Mouse (Mus musculus): ENCODE data around the gene Dgke. TPM values are rescaled to one million over a fixed set of nuclear protein-coding genes. Genes with fewer than 3 reads are reported as not detected.
"Not testable (repeated sequence)": the region's sequence is repeated elsewhere in the genome, so short reads cannot be mapped to it uniquely, and the experiment has no call there.

Dgke gene
- polyA plus RNA-seq, 1 experiment from 2014 or later, result 4.5 TPM

DNA sequence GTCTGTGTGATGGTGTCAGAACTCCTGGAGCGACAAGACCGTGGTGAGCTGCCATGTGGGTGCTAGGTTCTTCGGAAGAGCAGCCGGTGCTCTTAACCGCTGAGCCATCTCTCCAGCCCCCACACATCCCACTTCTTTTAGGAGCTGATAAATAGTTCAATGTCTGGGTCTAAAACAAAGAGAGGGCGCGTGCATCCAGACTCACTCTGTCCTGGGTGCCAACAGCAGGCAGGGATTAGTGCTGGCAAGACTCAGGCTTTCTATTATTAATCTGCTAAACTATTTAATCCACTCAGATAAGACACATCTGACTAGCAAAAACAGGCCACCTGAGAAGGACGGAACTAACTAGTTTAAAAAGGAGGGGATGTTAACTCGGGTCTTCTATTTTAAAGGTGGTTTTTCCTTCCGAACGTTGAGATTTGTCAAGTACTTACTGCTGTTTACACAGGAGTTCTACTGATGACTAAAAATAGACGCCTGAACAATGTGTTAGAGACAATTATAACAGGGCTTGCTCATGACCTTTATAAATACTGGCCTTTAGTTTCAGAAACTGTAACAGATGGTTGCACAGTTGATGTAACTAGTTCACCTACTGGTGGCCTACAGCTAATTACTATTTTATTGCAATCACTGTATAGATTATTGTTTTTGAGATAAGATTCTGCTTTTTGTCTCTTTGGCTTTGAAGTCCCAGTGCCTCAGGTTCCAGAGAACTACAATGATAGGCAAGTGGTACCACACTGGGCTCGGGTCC, 10.5 kb downstream of the Dgke start:
- Histone ChIP-seq H3K9ac (ENCODE audit: low read length) (no peak overlapping the region), H3K4me1 (replicated peaks; ENCODE audit: control insufficient read depth, insufficient read depth, low read length) (peaks cover 26% of the 10 kb centered on the region), H3K27ac (ENCODE audit: low read length) (no peak overlapping the region), H3K4me2 (ENCODE audit: low read depth, low read length) (no peak overlapping the region), H3K4me3 (ENCODE audit: low read length) (no peak overlapping the region), H3K36me3 (ENCODE audit: control insufficient read depth, insufficient read depth, low read length) (peaks cover 3% of the 10 kb centered on the region; the same call in 1 of the 2 replicates), H3K9me3 (ENCODE audit: control insufficient read depth, low read length) (no peaks in the 10 kb centered on the region), H3K27me3 (ENCODE audit: control insufficient read depth, insufficient read depth, low read depth, low read length) (no peaks in the 10 kb centered on the region)
- WGBS, result 56% methylated on average over 13 of the region's 13 CpGs
- ATAC-seq (ENCODE audit: low read depth), result no peak

DNA sequence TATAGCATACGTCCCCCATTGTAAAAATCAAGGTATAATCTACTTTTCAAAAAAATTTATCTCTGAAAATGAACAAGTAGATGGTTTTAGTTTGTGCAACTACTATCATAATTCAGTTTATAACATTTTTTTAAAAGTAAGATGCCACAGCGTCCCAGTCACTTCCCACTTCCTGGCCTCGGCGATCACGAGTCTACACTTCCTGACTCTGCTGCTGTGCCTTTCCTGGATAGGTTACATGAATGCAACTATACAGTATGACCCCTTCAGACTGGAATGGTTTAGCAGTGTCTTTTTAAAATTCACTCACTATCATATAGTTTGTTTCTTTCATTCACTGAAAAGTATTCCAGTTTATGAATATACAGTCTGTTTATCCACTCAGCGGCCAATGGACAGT, 14.9 kb downstream of the Dgke start:
- H3K4me1 ChIP-seq (replicated peaks; ENCODE audit: control insufficient read depth, insufficient read depth, low read length), result peaks cover 11% of the 10 kb centered on the region
- H3K4me3 ChIP-seq (ENCODE audit: low read length), result no peak overlapping the region
- no peak for ATAC-seq (ENCODE audit: low read depth)
- H3K9me3 ChIP-seq (ENCODE audit: control insufficient read depth, low read length), result no peaks in the 10 kb centered on the region
- H3K27me3 ChIP-seq (ENCODE audit: control insufficient read depth, insufficient read depth, low read depth, low read length), result no peaks in the 10 kb centered on the region
- WGBS, result 83% methylated on average over 6 of the region's 6 CpGs
- H3K4me2 ChIP-seq (ENCODE audit: low read depth, low read length), result no peak overlapping the region
- no peak overlapping the region for H3K9ac ChIP-seq (ENCODE audit: low read length)
- no peak overlapping the region for H3K27ac ChIP-seq (ENCODE audit: low read length)
- H3K36me3 ChIP-seq (ENCODE audit: control insufficient read depth, insufficient read depth, low read length), result peaks cover 14% of the 10 kb centered on the region

DNA sequence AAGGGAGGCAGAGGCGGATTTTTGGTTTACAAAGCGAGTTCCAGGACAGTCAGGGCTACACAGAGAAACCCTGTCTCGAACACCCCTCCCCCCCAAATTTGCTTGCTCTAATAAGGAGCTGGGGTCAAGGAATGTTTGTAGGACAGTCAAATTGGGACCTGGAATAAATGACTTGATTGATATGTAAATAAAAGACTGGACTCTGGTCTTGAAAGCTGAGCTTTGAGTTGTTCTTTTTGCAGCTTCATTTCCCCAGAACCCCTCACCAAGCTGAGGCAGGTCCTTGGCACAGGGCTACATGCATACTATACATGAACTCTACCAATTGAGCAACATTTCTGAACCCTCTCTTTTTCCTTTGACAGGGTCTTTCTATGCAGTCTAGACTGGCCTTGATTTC, 20.6 kb downstream of the Dgke start:
- Histone ChIP-seq H3K27me3 (ENCODE audit: control insufficient read depth, insufficient read depth, low read depth, low read length) (no peaks in the 10 kb centered on the region), H3K4me2 (ENCODE audit: low read depth, low read length) (no peak overlapping the region), H3K4me1 (replicated peaks; ENCODE audit: control insufficient read depth, insufficient read depth, low read length) (no peaks in the 10 kb centered on the region), H3K36me3 (ENCODE audit: control insufficient read depth, insufficient read depth, low read length) (peaks cover 36% of the 10 kb centered on the region), H3K9ac (ENCODE audit: low read length) (no peak overlapping the region), H3K27ac (ENCODE audit: low read length) (no peak overlapping the region), H3K4me3 (ENCODE audit: low read length) (no peak overlapping the region), H3K9me3 (ENCODE audit: control insufficient read depth, low read length) (no peaks in the 10 kb centered on the region)
- 90% methylated on average over 3 of the region's 3 CpGs for WGBS
- ATAC-seq (ENCODE audit: low read depth), result no peak

DNA sequence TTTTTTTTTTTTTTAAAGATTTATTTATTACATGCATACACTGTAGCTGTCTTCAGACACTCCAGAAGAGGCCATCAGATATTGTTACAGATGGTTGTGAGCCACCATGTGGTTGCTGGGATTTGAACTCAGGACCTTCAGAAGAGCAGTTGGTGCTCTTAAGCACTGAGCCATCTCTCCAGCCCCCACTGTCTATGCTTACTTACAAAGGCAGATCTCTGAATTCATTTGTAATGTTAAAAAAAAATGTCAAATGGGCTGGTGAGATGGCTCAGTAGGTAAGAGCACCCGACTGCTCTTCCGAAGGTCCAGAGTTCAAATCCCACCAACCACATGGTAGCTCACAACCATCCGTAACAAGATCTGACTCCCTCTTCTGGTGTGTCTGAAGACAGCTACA, 21.1 kb downstream of the Dgke start:
- H3K27ac ChIP-seq (ENCODE audit: low read length); H3K9me3 ChIP-seq (ENCODE audit: control insufficient read depth, low read length); H3K27me3 ChIP-seq (ENCODE audit: control insufficient read depth, insufficient read depth, low read depth, low read length); H3K4me1 ChIP-seq (replicated peaks; ENCODE audit: control insufficient read depth, insufficient read depth, low read length); H3K4me3 ChIP-seq (ENCODE audit: low read length); ATAC-seq (ENCODE audit: low read depth); H3K9ac ChIP-seq (ENCODE audit: low read length); H3K4me2 ChIP-seq (ENCODE audit: low read depth, low read length): not testable (repeated sequence)
- 97% methylated on average over 3 of the region's 3 CpGs for WGBS
- peaks cover 39% of the 10 kb centered on the region for H3K36me3 ChIP-seq (ENCODE audit: control insufficient read depth, insufficient read depth, low read length)

DNA sequence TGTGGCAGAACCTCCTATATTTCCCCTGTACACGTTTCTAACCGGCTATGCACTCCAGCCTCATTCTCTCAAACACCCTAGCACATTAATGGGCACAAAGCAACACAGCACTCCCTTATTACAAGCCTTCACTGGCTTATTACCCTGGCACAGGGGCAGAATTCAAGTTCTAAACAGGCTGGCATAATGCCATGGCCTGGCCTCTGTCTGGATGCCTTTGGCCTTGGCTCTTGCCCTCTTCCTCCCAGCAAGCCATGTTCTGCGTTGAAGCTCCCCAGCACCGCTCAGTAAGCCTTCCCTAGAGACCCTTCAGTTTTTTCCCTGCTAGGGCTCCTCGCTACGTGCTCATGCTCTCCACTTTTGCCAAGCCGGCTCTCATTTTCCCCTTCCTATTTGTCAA, 23.6 kb downstream of the Dgke start:
- H3K4me2 ChIP-seq (ENCODE audit: low read depth, low read length), result no peak overlapping the region
- 91% methylated on average over 7 of the region's 7 CpGs for WGBS
- no peak overlapping the region for H3K4me3 ChIP-seq (ENCODE audit: low read length)
- no peaks in the 10 kb centered on the region for H3K4me1 ChIP-seq (replicated peaks; ENCODE audit: control insufficient read depth, insufficient read depth, low read length)
- no peak overlapping the region for H3K27ac ChIP-seq (ENCODE audit: low read length)
- no peak overlapping the region for H3K9ac ChIP-seq (ENCODE audit: low read length)
- peaks cover 42% of the 10 kb centered on the region for H3K36me3 ChIP-seq (ENCODE audit: control insufficient read depth, insufficient read depth, low read length)
- ATAC-seq (ENCODE audit: low read depth), result no peak
- H3K27me3 ChIP-seq (ENCODE audit: control insufficient read depth, insufficient read depth, low read depth, low read length), result no peaks in the 10 kb centered on the region
- no peaks in the 10 kb centered on the region for H3K9me3 ChIP-seq (ENCODE audit: control insufficient read depth, low read length)

DNA sequence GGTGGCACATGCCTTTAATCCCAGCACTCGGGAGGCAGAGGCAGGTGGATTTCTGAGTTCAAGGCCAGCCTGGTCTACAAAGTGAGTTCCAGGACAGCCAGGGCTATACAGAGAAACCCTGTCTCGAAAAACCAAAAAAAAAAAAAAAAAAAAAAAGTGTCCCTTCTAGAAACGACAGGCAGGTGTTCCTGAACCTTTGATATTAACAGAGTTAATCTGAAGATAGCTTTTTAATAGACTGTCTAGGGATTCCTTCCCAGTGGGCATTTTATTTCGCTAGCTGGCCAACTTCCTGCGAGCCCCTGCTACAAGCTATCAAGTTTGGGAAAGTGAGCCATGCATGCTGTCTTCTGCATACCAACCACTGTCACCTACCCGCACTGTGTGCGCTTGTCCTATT, 25.6 kb downstream of the Dgke start:
- H3K36me3 ChIP-seq (ENCODE audit: control insufficient read depth, insufficient read depth, low read length), result peaks cover 37% of the 10 kb centered on the region
- 88% methylated on average over 6 of the region's 7 CpGs for WGBS

DNA sequence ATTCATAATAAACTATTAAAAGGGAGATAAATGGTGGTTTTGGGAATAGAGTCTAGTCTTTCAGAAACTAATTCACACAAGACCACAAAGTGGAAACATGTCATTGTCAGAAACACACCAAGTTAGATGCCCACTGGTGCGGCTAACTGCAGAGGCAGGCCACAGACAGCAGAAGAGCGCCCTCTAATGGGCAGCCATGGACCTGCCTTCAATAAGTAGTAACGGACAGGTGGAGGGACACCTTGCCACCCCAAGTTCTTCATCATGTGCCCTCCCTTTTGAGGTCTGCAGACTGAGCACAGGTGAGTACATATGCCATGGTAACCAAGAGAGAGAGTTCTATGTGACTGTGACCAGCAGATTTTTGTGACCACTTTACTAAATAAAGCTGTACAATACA, 27.3 kb downstream of the Dgke start:
- no peaks in the 10 kb centered on the region for H3K4me1 ChIP-seq (replicated peaks; ENCODE audit: control insufficient read depth, insufficient read depth, low read length)
- no peak overlapping the region for H3K27ac ChIP-seq (ENCODE audit: low read length)
- no peak for ATAC-seq (ENCODE audit: low read depth)
- no peak overlapping the region for H3K4me3 ChIP-seq (ENCODE audit: low read length)
- H3K36me3 ChIP-seq (ENCODE audit: control insufficient read depth, insufficient read depth, low read length), result peaks cover 21% of the 10 kb centered on the region
- H3K4me2 ChIP-seq (ENCODE audit: low read depth, low read length), result no peak overlapping the region
- H3K9me3 ChIP-seq (ENCODE audit: control insufficient read depth, low read length), result no peaks in the 10 kb centered on the region
- 29% methylated on average over 3 of the region's 3 CpGs for WGBS
- no peaks in the 10 kb centered on the region for H3K27me3 ChIP-seq (ENCODE audit: control insufficient read depth, insufficient read depth, low read depth, low read length)
- no peak overlapping the region for H3K9ac ChIP-seq (ENCODE audit: low read length)

More for the DNA sequence above, 25.6 kb downstream of the Dgke start:
- not testable (repeated sequence) for H3K9me3 ChIP-seq (ENCODE audit: control insufficient read depth, low read length); H3K27ac ChIP-seq (ENCODE audit: low read length); ATAC-seq (ENCODE audit: low read depth); H3K27me3 ChIP-seq (ENCODE audit: control insufficient read depth, insufficient read depth, low read depth, low read length); H3K9ac ChIP-seq (ENCODE audit: low read length); H3K4me2 ChIP-seq (ENCODE audit: low read depth, low read length); H3K4me3 ChIP-seq (ENCODE audit: low read length); H3K4me1 ChIP-seq (replicated peaks; ENCODE audit: control insufficient read depth, insufficient read depth, low read length)

DNA sequence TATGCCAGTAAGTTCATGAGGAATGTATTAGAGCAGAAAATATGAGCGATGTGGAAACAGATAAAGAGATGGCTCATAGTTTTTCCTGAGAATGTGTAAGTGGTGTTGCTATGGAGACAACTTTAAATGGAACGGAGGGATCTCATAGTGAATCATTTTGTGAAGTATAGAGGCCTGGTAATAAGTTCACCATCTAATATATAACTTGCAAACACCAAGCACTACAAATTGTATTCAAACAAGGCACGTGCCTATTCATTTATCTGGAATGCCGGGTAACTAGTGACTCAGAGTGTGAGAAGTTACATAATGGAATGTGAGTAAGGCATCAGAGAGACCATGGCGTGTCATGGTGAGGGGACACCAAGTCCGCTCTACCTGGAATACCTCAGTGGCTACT, 28.2 kb downstream of the Dgke start:
- no peaks in the 10 kb centered on the region for H3K4me1 ChIP-seq (replicated peaks; ENCODE audit: control insufficient read depth, insufficient read depth, low read length)
- 86% methylated on average over 6 of the region's 6 CpGs for WGBS

DNA sequence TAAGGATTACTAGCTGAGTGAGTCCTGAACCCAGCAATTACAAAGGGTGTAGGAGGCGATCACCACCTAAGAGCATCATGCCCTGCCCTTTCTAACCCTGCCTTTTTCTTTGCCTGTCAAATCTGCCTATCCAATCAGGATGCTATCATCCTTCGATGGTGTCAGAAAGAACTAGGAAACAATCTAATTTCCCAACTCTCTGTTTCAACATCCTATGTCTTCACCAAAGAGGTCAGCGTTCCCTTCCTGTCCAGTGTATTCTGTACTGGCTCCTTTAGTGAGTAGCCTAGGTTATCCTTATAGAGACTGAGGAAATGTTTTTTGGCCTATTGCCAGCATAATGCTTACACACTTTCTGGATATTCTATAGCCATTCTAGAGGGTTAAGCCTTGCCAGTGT, 31.1 kb downstream of the Dgke start:
- no peak for ATAC-seq (ENCODE audit: low read depth)
- Histone ChIP-seq H3K4me1 (replicated peaks; ENCODE audit: control insufficient read depth, insufficient read depth, low read length) (no peaks in the 10 kb centered on the region), H3K9me3 (ENCODE audit: control insufficient read depth, low read length) (no peaks in the 10 kb centered on the region), H3K9ac (ENCODE audit: low read length) (no peak overlapping the region), H3K4me3 (ENCODE audit: low read length) (no peak overlapping the region), H3K36me3 (ENCODE audit: control insufficient read depth, insufficient read depth, low read length) (peaks cover 12% of the 10 kb centered on the region), H3K27me3 (ENCODE audit: control insufficient read depth, insufficient read depth, low read depth, low read length) (no peaks in the 10 kb centered on the region), H3K4me2 (ENCODE audit: low read depth, low read length) (no peak overlapping the region), H3K27ac (ENCODE audit: low read length) (no peak overlapping the region)
- WGBS, result 68% methylated on average over 3 of the region's 3 CpGs

More for the DNA sequence above, 28.2 kb downstream of the Dgke start:
- no peak for ATAC-seq (ENCODE audit: low read depth)
- H3K27me3 ChIP-seq (ENCODE audit: control insufficient read depth, insufficient read depth, low read depth, low read length), result no peaks in the 10 kb centered on the region
- H3K27ac ChIP-seq (ENCODE audit: low read length), result no peak overlapping the region
- peaks cover 16% of the 10 kb centered on the region for H3K36me3 ChIP-seq (ENCODE audit: control insufficient read depth, insufficient read depth, low read length)
- no peak overlapping the region for H3K4me2 ChIP-seq (ENCODE audit: low read depth, low read length)
- no peak overlapping the region for H3K9ac ChIP-seq (ENCODE audit: low read length)
- H3K4me3 ChIP-seq (ENCODE audit: low read length), result no peak overlapping the region
- H3K9me3 ChIP-seq (ENCODE audit: control insufficient read depth, low read length), result no peaks in the 10 kb centered on the region

DNA sequence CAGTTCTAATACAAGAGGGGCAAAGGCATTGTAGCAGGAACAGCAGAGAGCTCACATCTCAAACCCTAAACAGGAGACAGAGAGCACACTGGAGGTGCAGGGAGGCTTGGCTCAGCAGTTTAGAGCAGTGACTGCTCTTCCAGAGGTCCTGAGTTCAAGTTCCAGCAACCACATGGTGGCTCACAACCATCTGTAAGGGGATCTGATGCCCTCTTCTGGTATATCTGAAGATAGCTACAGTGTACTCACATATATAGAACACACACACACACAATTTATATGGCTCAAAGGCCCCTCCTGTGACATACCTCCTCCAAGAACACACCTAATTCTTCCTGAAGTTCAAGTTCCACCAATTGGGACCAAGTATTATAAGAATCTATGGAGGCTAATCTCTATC, 32.1 kb downstream of the Dgke start:
- H3K36me3 ChIP-seq (ENCODE audit: control insufficient read depth, insufficient read depth, low read length), result peaks cover 7% of the 10 kb centered on the region; the same call in 1 of the 2 replicates
- H3K27ac ChIP-seq (ENCODE audit: low read length), result no peak overlapping the region
- H3K4me3 ChIP-seq (ENCODE audit: low read length), result no peak overlapping the region
- no peaks in the 10 kb centered on the region for H3K9me3 ChIP-seq (ENCODE audit: control insufficient read depth, low read length)
- H3K9ac ChIP-seq (ENCODE audit: low read length), result no peak overlapping the region
- ATAC-seq (ENCODE audit: low read depth), result no peak
- no peaks in the 10 kb centered on the region for H3K4me1 ChIP-seq (replicated peaks; ENCODE audit: control insufficient read depth, insufficient read depth, low read length)
- no peak overlapping the region for H3K4me2 ChIP-seq (ENCODE audit: low read depth, low read length)
- no peaks in the 10 kb centered on the region for H3K27me3 ChIP-seq (ENCODE audit: control insufficient read depth, insufficient read depth, low read depth, low read length)

Measured in lung, embryonic 16.5 days (tissue).